Mouse (Mus musculus): ENCODE results near the gene Chrdl2. TPM values are rescaled to one million over a fixed set of nuclear protein-coding genes. Genes with fewer than 3 reads are reported as not detected.

The Chrdl2 gene
- polyA plus RNA-seq, 1 experiment from 2014 or later, result 0.47 TPM

GRCm38 (mm10) chr7:100012515-100012914 is 6.5 kb downstream of the Chrdl2 start:
- no peaks in the 10 kb centered on the region for H3K4me1 ChIP-seq (replicated peaks; ENCODE audit: control insufficient read depth, insufficient read depth, low read length)
- no peak overlapping the region for H3K9ac ChIP-seq (ENCODE audit: low read length)
- ATAC-seq (replicated peaks; ENCODE audit: low FRiP score), result no peak
- no peak overlapping the region for H3K27ac ChIP-seq (ENCODE audit: low read depth, low read length)
- no peak for DNase-seq (ENCODE audit: low spot score)
- H3K36me3 ChIP-seq (ENCODE audit: control insufficient read depth, insufficient read depth, low read length), result no peaks in the 10 kb centered on the region
- WGBS, result 52% methylated on average over 6 of the region's 6 CpGs
- no peak overlapping the region for H3K4me3 ChIP-seq (ENCODE audit: low read depth, low read length)
- H3K9me3 ChIP-seq (ENCODE audit: control insufficient read depth, low read length), result no peaks in the 10 kb centered on the region
- peaks cover 8% of the 10 kb centered on the region for H3K27me3 ChIP-seq (ENCODE audit: control insufficient read depth, insufficient read depth, low read length)
- no peak overlapping the region for H3K4me2 ChIP-seq (ENCODE audit: low read depth, low read length, severe bottlenecking)

DNA sequence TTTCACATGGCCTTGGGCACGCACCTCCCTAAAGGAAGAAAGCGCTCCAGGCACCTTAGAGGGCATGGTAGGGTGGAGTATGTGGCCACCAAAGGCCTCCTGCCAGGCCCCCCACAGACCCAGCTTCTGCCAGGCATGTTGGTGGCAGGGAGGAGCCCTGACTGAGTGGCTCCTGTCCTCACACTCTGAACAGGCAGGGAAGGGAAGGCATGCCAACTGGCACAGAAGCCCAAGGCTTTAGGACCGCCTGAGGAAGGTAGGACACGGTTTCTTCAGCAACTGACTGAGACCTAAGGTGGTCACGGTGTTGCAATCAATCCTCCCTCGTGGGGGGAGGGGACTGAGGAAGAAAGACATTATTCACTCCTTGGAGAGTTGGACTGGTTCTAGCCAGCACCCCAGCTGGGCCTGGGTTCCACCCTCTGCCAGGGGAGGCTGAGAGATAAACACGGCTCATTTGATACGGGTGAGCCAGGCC is 8.2 kb downstream of the Chrdl2 start:
- H3K27me3 ChIP-seq (ENCODE audit: control insufficient read depth, insufficient read depth, low read length), result no peaks in the 10 kb centered on the region
- WGBS, result 76% methylated on average over 8 of the region's 8 CpGs
- H3K36me3 ChIP-seq (ENCODE audit: control insufficient read depth, insufficient read depth, low read length), result no peaks in the 10 kb centered on the region
- H3K9ac ChIP-seq (ENCODE audit: low read length), result no peak overlapping the region
- no peak overlapping the region for H3K4me2 ChIP-seq (ENCODE audit: low read depth, low read length, severe bottlenecking)
- H3K9me3 ChIP-seq (ENCODE audit: control insufficient read depth, low read length), result no peaks in the 10 kb centered on the region
- no peak for ATAC-seq (replicated peaks; ENCODE audit: low FRiP score)
- no peak for DNase-seq (ENCODE audit: low spot score)
- no peak overlapping the region for H3K4me3 ChIP-seq (ENCODE audit: low read depth, low read length)
- H3K27ac ChIP-seq (ENCODE audit: low read depth, low read length), result no peak overlapping the region
- H3K4me1 ChIP-seq (replicated peaks; ENCODE audit: control insufficient read depth, insufficient read depth, low read length), result no peaks in the 10 kb centered on the region

DNA sequence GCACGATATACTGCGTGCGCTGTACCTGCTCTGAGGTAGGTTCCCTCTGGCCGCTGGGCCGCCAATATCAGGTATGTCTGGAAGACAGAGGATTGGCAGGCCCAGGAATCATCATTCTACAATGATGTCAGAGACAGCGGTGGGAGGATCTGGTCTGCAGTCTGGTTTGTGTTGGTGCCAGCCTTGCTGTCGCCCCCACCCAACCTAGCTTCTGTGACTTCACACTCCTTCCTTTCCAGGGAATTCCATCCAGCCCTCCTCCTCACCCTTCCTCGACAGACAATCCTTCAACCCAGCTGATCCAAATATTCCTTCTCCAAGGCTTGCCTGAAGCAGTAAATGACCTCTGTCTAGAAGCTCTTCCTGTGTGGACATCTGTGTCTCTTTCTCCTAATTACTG is 11.1 kb downstream of the Chrdl2 start:
- no peak overlapping the region for H3K9ac ChIP-seq (ENCODE audit: low read length)

DNA sequence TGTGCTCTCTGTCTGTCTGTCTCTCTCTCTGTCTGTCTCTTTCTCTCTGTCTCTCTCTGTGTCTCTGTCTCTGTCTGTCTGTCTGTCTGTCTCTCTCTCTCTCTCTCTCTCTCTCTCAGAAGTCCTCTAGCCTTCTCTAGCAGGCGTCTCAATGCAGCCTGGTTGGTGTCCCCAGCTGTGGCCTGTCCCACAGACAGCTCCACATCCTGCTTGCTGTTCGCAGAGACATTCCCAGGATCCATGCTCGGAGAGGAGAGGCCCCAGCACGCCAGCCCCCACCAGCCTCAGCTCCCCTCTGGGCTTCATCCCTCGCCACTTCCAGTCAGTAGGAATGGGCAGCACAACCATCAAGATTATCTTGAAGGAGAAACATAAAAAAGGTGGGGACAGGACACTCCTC is 21.4 kb downstream of the Chrdl2 start:
- Histone ChIP-seq H3K27ac (ENCODE audit: low read depth, low read length) (no peak overlapping the region), H3K27me3 (ENCODE audit: control insufficient read depth, insufficient read depth, low read length) (no peaks in the 10 kb centered on the region), H3K4me1 (replicated peaks; ENCODE audit: control insufficient read depth, insufficient read depth, low read length) (no peaks in the 10 kb centered on the region), H3K9ac (ENCODE audit: low read length) (no peak overlapping the region), H3K4me3 (ENCODE audit: low read depth, low read length) (no peak overlapping the region), H3K9me3 (ENCODE audit: control insufficient read depth, low read length) (no peaks in the 10 kb centered on the region), H3K36me3 (ENCODE audit: control insufficient read depth, insufficient read depth, low read length) (no peaks in the 10 kb centered on the region), H3K4me2 (ENCODE audit: low read depth, low read length, severe bottlenecking) (no peak overlapping the region)
- WGBS, result 65% methylated on average over 5 of the region's 5 CpGs
- DNase-seq (ENCODE audit: low spot score) (no peak), ATAC-seq (replicated peaks; ENCODE audit: low FRiP score) (no peak)

More for the DNA sequence above, 11.1 kb downstream of the Chrdl2 start:
- Histone ChIP-seq H3K27ac (ENCODE audit: low read depth, low read length) (no peak overlapping the region), H3K4me1 (replicated peaks; ENCODE audit: control insufficient read depth, insufficient read depth, low read length) (no peaks in the 10 kb centered on the region), H3K36me3 (ENCODE audit: control insufficient read depth, insufficient read depth, low read length) (no peaks in the 10 kb centered on the region), H3K4me3 (ENCODE audit: low read depth, low read length) (no peak overlapping the region), H3K27me3 (ENCODE audit: control insufficient read depth, insufficient read depth, low read length) (no peaks in the 10 kb centered on the region), H3K4me2 (ENCODE audit: low read depth, low read length, severe bottlenecking) (no peak overlapping the region), H3K9me3 (ENCODE audit: control insufficient read depth, low read length) (no peaks in the 10 kb centered on the region)
- ATAC-seq (replicated peaks; ENCODE audit: low FRiP score), result no peak
- DNase-seq (ENCODE audit: low spot score), result no peak
- WGBS, result 87% methylated on average over 8 of the region's 8 CpGs

DNA sequence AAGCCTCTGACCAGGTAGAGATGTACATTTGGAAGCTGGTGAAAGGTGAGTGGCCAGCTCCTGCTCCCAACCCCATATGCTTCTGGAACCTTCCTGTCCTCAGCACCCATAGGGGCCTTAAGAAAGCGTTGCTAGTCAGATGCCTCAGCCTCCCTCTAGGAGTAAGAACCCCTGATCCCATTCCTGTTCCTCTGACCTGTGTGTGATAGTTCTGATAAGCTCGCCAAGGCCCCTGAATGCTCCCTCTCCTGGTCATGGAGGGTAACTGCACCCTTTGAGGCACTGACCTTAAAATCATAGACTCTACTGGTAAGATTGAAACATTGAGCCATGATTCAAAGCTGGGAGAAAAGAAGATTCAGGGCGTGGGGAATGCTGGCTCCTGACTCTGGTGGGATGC is 23.3 kb downstream of the Chrdl2 start:
- ATAC-seq (replicated peaks; ENCODE audit: low FRiP score) (no peak), DNase-seq (ENCODE audit: low spot score) (peak; percentile 58)
- Histone ChIP-seq H3K9me3 (ENCODE audit: control insufficient read depth, low read length) (no peaks in the 10 kb centered on the region), H3K36me3 (ENCODE audit: control insufficient read depth, insufficient read depth, low read length) (no peaks in the 10 kb centered on the region), H3K4me3 (ENCODE audit: low read depth, low read length) (no peak overlapping the region), H3K27ac (ENCODE audit: low read depth, low read length) (no peak overlapping the region), H3K4me1 (replicated peaks; ENCODE audit: control insufficient read depth, insufficient read depth, low read length) (no peaks in the 10 kb centered on the region), H3K27me3 (ENCODE audit: control insufficient read depth, insufficient read depth, low read length) (no peaks in the 10 kb centered on the region), H3K4me2 (ENCODE audit: low read depth, low read length, severe bottlenecking) (no peak overlapping the region), H3K9ac (ENCODE audit: low read length) (no peak overlapping the region)
- 37% methylated on average over 3 of the region's 3 CpGs for WGBS

DNA sequence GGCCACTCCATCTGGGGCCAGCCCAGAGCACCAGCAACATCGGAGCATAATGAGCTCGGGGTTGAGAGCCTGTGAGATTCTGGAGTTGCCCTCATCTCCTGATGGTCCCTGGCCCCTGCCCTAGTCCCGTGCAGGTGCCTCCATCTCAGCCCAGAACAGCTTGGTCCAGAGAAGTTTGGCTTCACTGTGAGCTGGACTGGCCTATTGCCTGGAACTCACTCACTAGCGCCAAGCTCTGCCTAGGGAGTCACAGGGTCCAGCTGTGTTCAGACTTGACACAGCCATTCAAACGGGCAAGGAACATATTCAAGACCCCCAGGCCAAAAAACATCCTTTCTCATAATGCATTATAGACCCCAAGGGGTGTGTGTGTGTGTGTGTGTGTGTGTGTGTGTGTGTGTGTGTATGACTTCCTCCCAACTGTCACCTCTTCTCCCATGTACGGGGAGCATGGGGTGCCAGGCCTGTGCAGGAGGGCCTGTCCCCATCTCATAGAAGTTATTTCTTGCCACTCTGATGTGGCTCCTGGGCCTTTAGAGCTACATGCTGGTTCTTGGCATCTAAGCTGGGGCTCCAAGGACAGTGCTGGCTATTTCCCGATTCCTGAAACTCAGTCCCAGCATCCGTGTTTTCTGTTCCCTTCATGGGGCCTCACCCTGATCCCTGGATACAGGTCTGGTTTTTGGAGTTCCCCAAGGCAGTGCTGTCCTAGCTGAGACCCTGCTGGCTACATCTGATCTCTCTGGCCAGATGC is 25.2 kb downstream of the Chrdl2 start:
- Histone ChIP-seq H3K9ac (ENCODE audit: low read length) (no peak overlapping the region), H3K9me3 (ENCODE audit: control insufficient read depth, low read length) (no peaks in the 10 kb centered on the region), H3K4me3 (ENCODE audit: low read depth, low read length) (no peak overlapping the region), H3K27me3 (ENCODE audit: control insufficient read depth, insufficient read depth, low read length) (no peaks in the 10 kb centered on the region), H3K4me2 (ENCODE audit: low read depth, low read length, severe bottlenecking) (no peak overlapping the region), H3K36me3 (ENCODE audit: control insufficient read depth, insufficient read depth, low read length) (no peaks in the 10 kb centered on the region), H3K27ac (ENCODE audit: low read depth, low read length) (no peak overlapping the region), H3K4me1 (replicated peaks; ENCODE audit: control insufficient read depth, insufficient read depth, low read length) (no peaks in the 10 kb centered on the region)
- WGBS, result 87% methylated on average over 8 of the region's 8 CpGs
- no peak for ATAC-seq (replicated peaks; ENCODE audit: low FRiP score)
- no peak for DNase-seq (ENCODE audit: low spot score)

- no peaks in the 10 kb centered on the region for H3K9me3 ChIP-seq (ENCODE audit: control insufficient read depth, low read length)
- H3K36me3 ChIP-seq (ENCODE audit: control insufficient read depth, insufficient read depth, low read length), result no peaks in the 10 kb centered on the region
- no peaks in the 10 kb centered on the region for H3K4me1 ChIP-seq (replicated peaks; ENCODE audit: control insufficient read depth, insufficient read depth, low read length)
- no peak overlapping the region for H3K4me3 ChIP-seq (ENCODE audit: low read depth, low read length)
- no peak overlapping the region for H3K27ac ChIP-seq (ENCODE audit: low read depth, low read length)
- WGBS, result 75% methylated on average over 5 of the region's 5 CpGs
- no peak for ATAC-seq (replicated peaks; ENCODE audit: low FRiP score)
- no peak overlapping the region for H3K9ac ChIP-seq (ENCODE audit: low read length)
- H3K4me2 ChIP-seq (ENCODE audit: low read depth, low read length, severe bottlenecking), result no peak overlapping the region
- no peaks in the 10 kb centered on the region for H3K27me3 ChIP-seq (ENCODE audit: control insufficient read depth, insufficient read depth, low read length)
- no peak for DNase-seq (ENCODE audit: low spot score)
Observed at GRCm38 (mm10) chr7:100033672-100034071, 27.7 kb downstream of the Chrdl2 start.

GRCm38 (mm10) chr7:100034815-100035463 is 29.0 kb downstream of the Chrdl2 start:
- H3K36me3 ChIP-seq (ENCODE audit: control insufficient read depth, insufficient read depth, low read length), result no peaks in the 10 kb centered on the region
- no peak overlapping the region for H3K27ac ChIP-seq (ENCODE audit: low read depth, low read length)
- no peak overlapping the region for H3K4me2 ChIP-seq (ENCODE audit: low read depth, low read length, severe bottlenecking)
- no peaks in the 10 kb centered on the region for H3K27me3 ChIP-seq (ENCODE audit: control insufficient read depth, insufficient read depth, low read length)
- no peaks in the 10 kb centered on the region for H3K4me1 ChIP-seq (replicated peaks; ENCODE audit: control insufficient read depth, insufficient read depth, low read length)
- WGBS, result 89% methylated on average over 11 of the region's 11 CpGs
- ATAC-seq (replicated peaks; ENCODE audit: low FRiP score) (no peak), DNase-seq (ENCODE audit: low spot score) (no peak)
- H3K4me3 ChIP-seq (ENCODE audit: low read depth, low read length), result no peak overlapping the region
- H3K9me3 ChIP-seq (ENCODE audit: control insufficient read depth, low read length), result no peaks in the 10 kb centered on the region
- no peak overlapping the region for H3K9ac ChIP-seq (ENCODE audit: low read length)

GRCm38 (mm10) chr7:100036050-100036449 is 30.1 kb downstream of the Chrdl2 start:
- Histone ChIP-seq H3K27ac (ENCODE audit: low read depth, low read length) (no peak overlapping the region), H3K9ac (ENCODE audit: low read length) (no peak overlapping the region), H3K27me3 (ENCODE audit: control insufficient read depth, insufficient read depth, low read length) (no peaks in the 10 kb centered on the region), H3K9me3 (ENCODE audit: control insufficient read depth, low read length) (no peaks in the 10 kb centered on the region), H3K4me1 (replicated peaks; ENCODE audit: control insufficient read depth, insufficient read depth, low read length) (no peaks in the 10 kb centered on the region), H3K4me2 (ENCODE audit: low read depth, low read length, severe bottlenecking) (no peak overlapping the region), H3K36me3 (ENCODE audit: control insufficient read depth, insufficient read depth, low read length) (no peaks in the 10 kb centered on the region), H3K4me3 (ENCODE audit: low read depth, low read length) (no peak overlapping the region)
- 86% methylated on average over 7 of the region's 7 CpGs for WGBS
- DNase-seq (ENCODE audit: low spot score) (no peak), ATAC-seq (replicated peaks; ENCODE audit: low FRiP score) (no peak)
